Mouse (Mus musculus) CH12.LX (cell line): ENCODE measurements around the gene Gm9573.

ENCODE experiments used
- BHLHE40 ChIP-seq: IDR thresholded peaks from 2 replicates; pipeline ENCODE4 v1.6.1; 2011; ENCODE audit warnings: mild to moderate bottlenecking, low read depth, low read length, improper control_type of control experiment
- CTCF ChIP-seq, 2 experiments: IDR thresholded peaks in 1 of 2; conservative IDR thresholded peaks in 1 of 2; 2 replicates each; pipeline ENCODE4 v1.5.1; 2011 to 2012; ENCODE audit warnings: low read depth in 2 of 2, low read length in 2 of 2, improper control_type of control experiment in 1 of 2, inconsistent platforms in 1 of 2, mild to moderate bottlenecking in 1 of 2, moderate library complexity in 1 of 2
- E2F4 ChIP-seq: IDR thresholded peaks from 2 replicates; pipeline ENCODE4 v1.6.1; 2011; ENCODE audit warnings: low read depth, low read length, improper control_type of control experiment; ENCODE audit not compliant: insufficient replicate concordance
- MAFK ChIP-seq: IDR thresholded peaks from 2 replicates; pipeline ENCODE4 v1.6.1; 2011; ENCODE audit warnings: low read length, improper control_type of control experiment; ENCODE audit not compliant: insufficient replicate concordance
- MYC ChIP-seq: IDR thresholded peaks from 2 replicates; pipeline ENCODE4 v1.6.1; 2011; ENCODE audit warnings: low read depth, mild to moderate bottlenecking, improper control_type of control experiment, low read length
- POLR2A ChIP-seq: IDR thresholded peaks from 2 replicates; pipeline ENCODE4 v1.6.1; 2011; ENCODE audit warnings: low read depth, mild to moderate bottlenecking, improper control_type of control experiment, low read length
- RCOR1 ChIP-seq: conservative IDR thresholded peaks from 2 replicates; pipeline ENCODE4 v1.6.1; 2012; ENCODE audit warnings: low read depth, mild to moderate bottlenecking, inconsistent platforms, low read length, improper control_type of control experiment

GRCm38 (mm10) chr17:35594456-35594855, 32.0 kb downstream of the Gm9573 start:
- TF ChIP-seq POLR2A (no peak), RCOR1 (no peak), E2F4 (no peak), MYC (no peak), MAFK (no peak), CTCF (conservative IDR thresholded peaks at IDR 0.05 in 1 of 2, IDR thresholded peaks at IDR 0.05 in 1 of 2; ENCODE audit: low read depth in 2 of 2, low read length in 2 of 2) (no peak), BHLHE40 (no peak)
